Mouse (Mus musculus) left cerebral cortex, postnatal 10 days (tissue): ENCODE measurements around the gene Vash1. TPM values are rescaled to one million over a fixed set of nuclear protein-coding genes. Genes with fewer than 3 reads are reported as not detected.

Source experiments
- DNase-seq, 2 experiments: peaks; one replicate each; pipeline ENCODE4 v3.0.0; 2021 to 2022; ENCODE audit warnings: low spot score in 2 of 2, mixed read lengths in 1 of 2; ENCODE audit errors: extremely low spot score in 1 of 2
- intact Hi-C: fragments of 180-260 bp; cut with DNase I; formaldehyde crosslinking; loops from one replicate; pipeline ENCODE4 v1.15.1; 2025
- total RNA-seq, 2 experiments: library from RNA; stranded (reverse); gene quantifications; 2 replicates each; pipeline ENCODE4 v1.2.3; 2021

Gene Vash1
- 100 to 1,000 TPM in 1 of 2 experiments, 10 to 100 TPM in 1; 92.6 to 100 TPM for total RNA-seq

- peak in 1 of 2 experiments; percentile 85 for DNase-seq
- intact Hi-C loops, result loop anchor here (5.0 kb wide), 1 partner anchor 37 kb away; no protein-coding TSS in a partner anchor
Observed at GRCm38 (mm10) chr12:86678591-86679545, at the start of gene Vash1. Gene Vash1, plus strand, starts transcription at chr12:86678700.

- intact Hi-C loops, result no loop called here
- no peak for DNase-seq
Observed at GRCm38 (mm10) chr12:86628783-86629172, 49.7 kb upstream of the Vash1 start.

GRCm38 (mm10) chr12:86641763-86642162 lies 36.7 kb upstream of the Vash1 start:
- intact Hi-C loops, result loop anchor here (5.0 kb wide), 1 partner anchor 36 kb away; the partner anchor contains the start of gene Vash1
- peak in 1 of 2 experiments; percentile 39 for DNase-seq

- intact Hi-C loops, result loop anchor here (5.0 kb wide), 1 partner anchor 33 kb away; the partner anchor contains the start of gene Vash1
- peak; percentile 54 to 55 for DNase-seq
Observed at GRCm38 (mm10) chr12:86644512-86645273, 33.8 kb upstream of the Vash1 start.

- intact Hi-C loops, result no loop called here
- no peak for DNase-seq
Observed at GRCm38 (mm10) chr12:86645494-86645893, 33.0 kb upstream of the Vash1 start.

GRCm38 (mm10) chr12:86646831-86647230 lies 31.7 kb upstream of the Vash1 start:
- peak in 1 of 2 experiments; percentile 44 for DNase-seq
- intact Hi-C loops, result no loop called here

GRCm38 (mm10) chr12:86647279-86647678 lies 31.2 kb upstream of the Vash1 start:
- intact Hi-C loops, result no loop called here
- DNase-seq, result no peak

- no peak for DNase-seq
- intact Hi-C loops, result no loop called here
Observed at GRCm38 (mm10) chr12:86647736-86648135, 30.8 kb upstream of the Vash1 start.

- no peak for DNase-seq
- intact Hi-C loops, result no loop called here
Observed at GRCm38 (mm10) chr12:86648489-86648888, 30.0 kb upstream of the Vash1 start.

- intact Hi-C loops, result no loop called here
- no peak for DNase-seq
Observed at GRCm38 (mm10) chr12:86651301-86651860, 27.1 kb upstream of the Vash1 start.

- DNase-seq, result peak; percentile 85 to 86
- intact Hi-C loops, result no loop called here
Observed at GRCm38 (mm10) chr12:86652570-86653041, 25.9 kb upstream of the Vash1 start.

GRCm38 (mm10) chr12:86659447-86659968 lies 19.0 kb upstream of the Vash1 start:
- intact Hi-C loops, result no loop called here
- peak in 1 of 2 experiments; percentile 47 for DNase-seq

GRCm38 (mm10) chr12:86660466-86660865 lies 18.0 kb upstream of the Vash1 start:
- no peak for DNase-seq
- intact Hi-C loops, result no loop called here

- DNase-seq, result no peak
- intact Hi-C loops, result no loop called here
Observed at GRCm38 (mm10) chr12:86665656-86666055, 12.8 kb upstream of the Vash1 start.

GRCm38 (mm10) chr12:86668404-86668803 lies 10.1 kb upstream of the Vash1 start:
- no peak for DNase-seq

GRCm38 (mm10) chr12:86672105-86672504 lies 6.4 kb upstream of the Vash1 start:
- intact Hi-C loops, result no loop called here
- no peak for DNase-seq

More at GRCm38 (mm10) chr12:86668404-86668803, 10.1 kb upstream of the Vash1 start:
- intact Hi-C loops, result no loop called here

- DNase-seq, result no peak
- intact Hi-C loops, result no loop called here
Observed at GRCm38 (mm10) chr12:86672507-86672906, 6.0 kb upstream of the Vash1 start.

- intact Hi-C loops, result loop anchor here (5.0 kb wide), 1 partner anchor 37 kb away; no protein-coding TSS in a partner anchor
- no peak for DNase-seq
Observed at GRCm38 (mm10) chr12:86679546-86679930, 1.0 kb downstream of the Vash1 start.
